Mouse (Mus musculus): Measurements from ENCODE around the gene Usp25. TPM values are rescaled to one million over a fixed set of nuclear protein-coding genes. Genes with fewer than 3 reads are reported as not detected.
A peak's percentile ranks its signal among the peaks of the same experiment; 100 is the strongest.

Gene Usp25
- polyA plus RNA-seq, 1 experiment from 2014 or later: 10.9 TPM

DNA sequence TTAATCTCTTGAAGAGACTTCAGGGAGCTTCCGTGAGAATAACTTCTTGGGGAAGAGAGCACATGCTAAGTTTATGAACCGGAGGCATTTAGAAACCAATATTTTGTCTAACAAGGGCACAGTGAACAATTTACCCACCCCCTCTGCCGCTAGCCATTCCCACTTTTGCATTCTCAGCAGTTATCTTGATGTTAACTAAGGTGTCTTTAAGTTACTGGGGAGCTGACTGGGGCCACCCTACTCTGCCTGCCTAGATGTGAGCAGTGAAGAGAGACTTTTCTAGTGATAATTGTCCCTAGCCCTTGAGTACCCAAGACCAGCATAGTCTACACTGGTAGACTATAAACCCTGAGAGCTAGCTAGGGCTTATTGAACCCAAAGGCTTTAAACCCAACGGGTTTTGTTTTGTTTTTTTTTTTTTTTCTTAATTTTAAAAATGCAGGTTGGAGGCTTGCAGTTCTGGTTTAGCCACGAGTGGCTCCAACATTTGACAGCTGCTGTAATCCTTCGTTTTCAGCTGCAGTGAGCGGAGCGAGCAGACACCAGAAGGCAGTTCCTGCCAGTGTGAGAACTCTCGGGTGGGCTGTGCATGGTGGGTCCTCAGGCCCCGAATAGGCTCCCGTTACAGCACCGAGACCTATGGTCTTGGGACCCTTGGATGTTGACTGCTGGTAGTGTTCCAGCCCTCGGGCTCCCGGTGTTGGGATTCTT is 14.6 kb downstream of the Usp25 start:
- no peak overlapping the region for H3K27ac ChIP-seq (ENCODE audit: low read depth, low read length)
- ATAC-seq: no peak
- no peaks in the 10 kb centered on the region for H3K27me3 ChIP-seq (replicated peaks; ENCODE audit: control insufficient read depth, insufficient read depth, low read length)
- no peak overlapping the region for H3K4me2 ChIP-seq (ENCODE audit: low read length)
- H3K4me1 ChIP-seq (ENCODE audit: control insufficient read depth, insufficient read depth, low read length): peaks cover 6% of the 10 kb centered on the region; the same call in 1 of the 2 replicates
- H3K9ac ChIP-seq (ENCODE audit: low read length): no peak overlapping the region
- no peak for DNase-seq (ENCODE audit: low spot score)
- H3K4me3 ChIP-seq (ENCODE audit: low read depth, low read length): no peak overlapping the region
- H3K36me3 ChIP-seq (ENCODE audit: control insufficient read depth, insufficient read depth, low read length): 0 out of 2 replicates have a peak, but pooled peaks cover 3% of the 10 kb centered on the region
- H3K9me3 ChIP-seq (replicated peaks; ENCODE audit: control insufficient read depth, low read length): 0 out of 2 replicates have a peak, but pooled peaks cover 4% of the 10 kb centered on the region
- WGBS: 77% methylated on average over 14 of the region's 14 CpGs

DNA sequence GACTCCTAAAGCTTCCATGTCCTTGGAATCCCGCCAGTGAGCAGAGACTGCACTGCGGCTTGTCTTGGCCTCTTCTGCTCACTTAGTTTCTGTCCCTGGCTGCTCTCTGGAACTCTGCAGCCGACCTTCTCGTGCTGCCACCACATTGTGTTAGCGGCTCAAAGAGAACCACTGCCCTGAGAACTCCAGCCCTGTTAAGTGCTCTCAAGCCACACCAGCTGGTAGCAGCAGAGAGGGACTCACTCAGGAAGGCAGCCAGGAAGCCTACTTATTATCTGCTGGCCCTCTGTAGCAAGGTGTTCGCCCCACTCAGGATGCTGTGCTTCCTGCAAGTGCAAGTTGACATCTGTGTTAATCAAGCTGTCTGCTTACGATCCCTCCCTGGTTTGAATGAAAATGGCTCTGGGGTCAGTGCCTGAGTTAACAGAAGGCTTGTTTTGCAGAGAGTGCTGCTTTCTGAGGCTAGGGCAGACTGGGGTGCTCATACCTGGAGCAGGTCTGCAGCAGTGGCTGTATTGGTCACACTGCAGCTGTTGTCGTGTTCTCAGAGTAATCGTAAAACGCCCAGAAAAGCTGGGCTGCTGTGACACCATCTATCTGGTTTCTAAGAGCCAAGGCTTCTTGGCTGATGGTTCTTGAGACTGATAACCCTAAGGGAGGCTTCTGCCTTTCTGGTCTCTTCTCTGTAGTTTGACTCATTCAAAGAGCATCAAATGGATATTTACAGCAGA is 15.3 kb downstream of the Usp25 start:
- Histone ChIP-seq H3K4me3 (ENCODE audit: low read depth, low read length) (no peak overlapping the region), H3K9ac (ENCODE audit: low read length) (no peak overlapping the region), H3K9me3 (replicated peaks; ENCODE audit: control insufficient read depth, low read length) (0 out of 2 replicates have a peak, but pooled peaks cover 4% of the 10 kb centered on the region), H3K36me3 (ENCODE audit: control insufficient read depth, insufficient read depth, low read length) (0 out of 2 replicates have a peak, but pooled peaks cover 3% of the 10 kb centered on the region), H3K27ac (ENCODE audit: low read depth, low read length) (no peak overlapping the region), H3K27me3 (replicated peaks; ENCODE audit: control insufficient read depth, insufficient read depth, low read length) (no peaks in the 10 kb centered on the region), H3K4me2 (ENCODE audit: low read length) (no peak overlapping the region), H3K4me1 (ENCODE audit: control insufficient read depth, insufficient read depth, low read length) (peaks cover 6% of the 10 kb centered on the region; the same call in 1 of the 2 replicates)
- no peak; the same call in 1 of the 2 replicates for ATAC-seq
- DNase-seq (ENCODE audit: low spot score): peak; percentile 35
- 70% methylated on average over 10 of the region's 10 CpGs for WGBS

DNA sequence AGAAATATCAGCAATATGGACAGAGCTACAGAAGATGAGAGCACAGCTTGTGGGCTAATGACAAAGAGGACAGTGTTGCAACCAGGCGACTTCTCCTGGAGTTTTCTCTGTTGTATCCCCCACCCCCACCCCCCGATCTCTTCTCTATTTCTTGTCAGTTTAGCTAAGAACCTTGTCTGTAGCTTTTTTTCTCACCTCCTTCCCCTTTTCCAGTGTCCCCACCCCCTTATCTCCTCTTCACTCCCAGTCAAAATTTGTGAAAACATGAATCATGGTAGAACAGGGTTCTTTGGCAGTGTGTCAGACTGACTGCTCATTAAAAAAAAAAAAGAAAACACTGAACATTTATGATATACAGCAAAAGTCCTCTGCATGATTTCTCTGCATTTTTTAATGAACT is 16.9 kb downstream of the Usp25 start:
- Histone ChIP-seq H3K9ac (ENCODE audit: low read length) (no peak overlapping the region), H3K27me3 (replicated peaks; ENCODE audit: control insufficient read depth, insufficient read depth, low read length) (no peaks in the 10 kb centered on the region), H3K27ac (ENCODE audit: low read depth, low read length) (no peak overlapping the region), H3K4me2 (ENCODE audit: low read length) (no peak overlapping the region), H3K4me1 (ENCODE audit: control insufficient read depth, insufficient read depth, low read length) (peaks cover 6% of the 10 kb centered on the region; the same call in 1 of the 2 replicates), H3K36me3 (ENCODE audit: control insufficient read depth, insufficient read depth, low read length) (no peaks in the 10 kb centered on the region), H3K9me3 (replicated peaks; ENCODE audit: control insufficient read depth, low read length) (no peaks in the 10 kb centered on the region), H3K4me3 (ENCODE audit: low read depth, low read length) (no peak overlapping the region)
- WGBS: 74% methylated on average over 2 of the region's 2 CpGs
- ATAC-seq (no peak), DNase-seq (ENCODE audit: low spot score) (peak; percentile 25)

DNA sequence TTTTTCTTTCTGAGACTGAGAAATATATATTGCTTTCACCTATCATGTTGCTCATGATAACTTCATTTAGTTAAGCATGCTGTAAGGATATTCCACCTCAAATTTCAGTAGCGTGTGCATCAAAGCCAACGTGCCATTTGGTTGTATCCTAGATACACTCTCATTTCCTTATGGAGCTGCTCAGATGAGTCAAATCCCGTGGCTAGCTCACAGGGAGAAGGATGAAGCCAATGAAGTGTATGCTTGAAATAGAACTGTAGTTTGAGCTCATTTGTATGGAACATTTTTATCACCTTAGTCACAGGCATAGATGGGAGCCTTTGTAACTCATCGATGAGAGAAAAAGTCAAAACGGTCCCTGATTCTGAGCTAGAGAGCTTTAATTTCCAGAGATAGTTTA is 20.8 kb downstream of the Usp25 start:
- Histone ChIP-seq H3K9me3 (replicated peaks; ENCODE audit: control insufficient read depth, low read length) (no peaks in the 10 kb centered on the region), H3K9ac (ENCODE audit: low read length) (no peak overlapping the region), H3K36me3 (ENCODE audit: control insufficient read depth, insufficient read depth, low read length) (peaks cover 13% of the 10 kb centered on the region; the same call in 1 of the 2 replicates), H3K27ac (ENCODE audit: low read depth, low read length) (no peak overlapping the region), H3K4me3 (ENCODE audit: low read depth, low read length) (no peak overlapping the region), H3K27me3 (replicated peaks; ENCODE audit: control insufficient read depth, insufficient read depth, low read length) (no peaks in the 10 kb centered on the region), H3K4me1 (ENCODE audit: control insufficient read depth, insufficient read depth, low read length) (peaks cover 6% of the 10 kb centered on the region; the same call in 1 of the 2 replicates), H3K4me2 (ENCODE audit: low read length) (no peak overlapping the region)
- 91% methylated on average over 5 of the region's 5 CpGs for WGBS
- DNase-seq (ENCODE audit: low spot score) (no peak), ATAC-seq (no peak)

DNA sequence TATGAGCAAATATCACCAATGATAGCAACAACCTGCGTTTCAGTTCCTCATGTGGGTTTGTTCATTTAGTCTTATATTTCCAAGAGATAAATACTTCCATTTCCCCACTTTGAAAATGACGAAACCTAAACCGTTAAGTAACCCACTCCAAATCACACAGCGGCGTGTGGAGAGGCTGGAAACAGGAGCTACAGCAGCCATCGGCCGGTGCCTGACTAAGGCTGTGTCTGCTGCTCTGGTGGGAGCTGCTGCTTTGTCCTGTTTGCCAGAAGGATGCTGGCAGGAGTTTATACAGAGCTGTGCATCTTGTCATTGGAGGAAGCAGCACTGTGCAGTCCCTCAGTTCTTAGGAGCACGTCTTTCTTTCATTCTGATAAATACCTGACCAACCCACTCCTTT is 21.2 kb downstream of the Usp25 start:
- peaks cover 13% of the 10 kb centered on the region; the same call in 1 of the 2 replicates for H3K36me3 ChIP-seq (ENCODE audit: control insufficient read depth, insufficient read depth, low read length)
- no peak overlapping the region for H3K27ac ChIP-seq (ENCODE audit: low read depth, low read length)
- peaks cover 5% of the 10 kb centered on the region; the same call in 1 of the 2 replicates for H3K4me1 ChIP-seq (ENCODE audit: control insufficient read depth, insufficient read depth, low read length)
- ATAC-seq (no peak), DNase-seq (ENCODE audit: low spot score) (no peak)
- no peak overlapping the region for H3K4me2 ChIP-seq (ENCODE audit: low read length)
- WGBS: 87% methylated on average over 8 of the region's 8 CpGs
- no peak overlapping the region for H3K4me3 ChIP-seq (ENCODE audit: low read depth, low read length)
- H3K27me3 ChIP-seq (replicated peaks; ENCODE audit: control insufficient read depth, insufficient read depth, low read length): no peaks in the 10 kb centered on the region
- H3K9ac ChIP-seq (ENCODE audit: low read length): no peak overlapping the region
- H3K9me3 ChIP-seq (replicated peaks; ENCODE audit: control insufficient read depth, low read length): no peaks in the 10 kb centered on the region

DNA sequence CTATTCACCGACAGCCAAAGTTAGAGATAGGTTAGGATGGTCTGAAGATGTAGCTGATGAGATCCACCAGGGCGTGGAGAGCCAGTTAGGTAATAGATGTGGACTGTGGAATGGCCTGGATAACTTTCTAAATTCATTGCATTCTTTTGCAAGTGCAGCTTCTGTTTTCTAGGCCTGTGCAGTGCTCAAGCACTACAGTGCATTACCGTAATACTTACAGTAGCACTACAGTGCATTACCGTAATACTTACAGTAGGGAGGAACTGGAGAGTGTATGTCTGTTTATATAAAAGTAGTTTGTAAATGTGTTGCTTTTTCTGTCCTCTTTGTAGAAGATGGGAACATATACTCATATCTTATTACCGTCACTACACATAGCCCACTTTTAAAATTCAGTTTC is 28.1 kb downstream of the Usp25 start:
- H3K36me3 ChIP-seq (ENCODE audit: control insufficient read depth, insufficient read depth, low read length): peaks cover 13% of the 10 kb centered on the region; the same call in 1 of the 2 replicates
- no peak for ATAC-seq
- H3K4me3 ChIP-seq (ENCODE audit: low read depth, low read length): no peak overlapping the region
- no peak overlapping the region for H3K9ac ChIP-seq (ENCODE audit: low read length)
- H3K9me3 ChIP-seq (replicated peaks; ENCODE audit: control insufficient read depth, low read length): no peaks in the 10 kb centered on the region
- H3K27me3 ChIP-seq (replicated peaks; ENCODE audit: control insufficient read depth, insufficient read depth, low read length): no peaks in the 10 kb centered on the region
- DNase-seq (ENCODE audit: low spot score): peak; percentile 22
- no peak overlapping the region for H3K4me2 ChIP-seq (ENCODE audit: low read length)
- no peak overlapping the region for H3K27ac ChIP-seq (ENCODE audit: low read depth, low read length)
- WGBS: 89% methylated on average over 5 of the region's 5 CpGs
- H3K4me1 ChIP-seq (ENCODE audit: control insufficient read depth, insufficient read depth, low read length): no peaks in the 10 kb centered on the region

DNA sequence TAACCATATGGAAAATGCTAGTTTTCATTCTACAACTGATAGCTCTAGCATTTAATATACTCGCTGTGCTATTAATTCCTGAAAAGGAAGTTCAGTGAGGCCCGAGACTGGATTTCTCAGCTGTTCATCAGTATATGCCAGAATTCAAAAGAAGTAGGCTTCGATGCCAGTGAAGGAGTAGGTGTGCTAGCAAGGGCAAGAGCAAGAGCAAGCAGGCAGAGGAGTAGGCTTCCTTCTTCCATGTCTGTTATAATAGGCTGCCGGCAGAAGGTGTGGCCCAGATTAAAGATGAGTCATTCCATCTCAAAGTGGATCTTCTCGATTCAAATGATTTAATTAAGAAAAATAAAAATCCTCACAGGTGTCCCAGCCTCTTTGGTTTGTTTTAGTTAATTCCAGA is 30.0 kb downstream of the Usp25 start:
- DNase-seq (ENCODE audit: low spot score) (no peak), ATAC-seq (no peak)

DNA sequence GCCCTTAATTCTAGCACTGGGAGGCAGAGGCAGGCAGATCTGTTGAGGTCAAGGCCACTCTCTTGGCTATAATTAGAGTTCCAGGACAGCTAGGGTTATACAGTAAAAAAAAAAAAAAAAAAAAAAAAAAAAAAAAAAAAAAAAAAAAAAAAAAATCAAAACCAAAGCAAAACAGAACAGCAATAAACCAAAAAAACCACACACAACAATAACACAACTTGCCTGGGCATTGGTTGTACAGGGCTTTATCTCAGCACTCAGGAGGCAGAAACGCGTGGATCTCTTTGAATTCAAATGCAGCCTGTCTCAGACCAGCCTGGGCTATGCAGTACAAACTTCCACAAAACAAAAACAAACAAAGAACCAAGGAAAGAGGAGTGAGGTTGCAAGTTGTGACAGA is 40.7 kb downstream of the Usp25 start:
- no peak overlapping the region for H3K27ac ChIP-seq (ENCODE audit: low read depth, low read length)

More for the DNA sequence above, 30.0 kb downstream of the Usp25 start:
- Histone ChIP-seq H3K4me3 (ENCODE audit: low read depth, low read length) (no peak overlapping the region), H3K9me3 (replicated peaks; ENCODE audit: control insufficient read depth, low read length) (no peaks in the 10 kb centered on the region), H3K4me1 (ENCODE audit: control insufficient read depth, insufficient read depth, low read length) (no peaks in the 10 kb centered on the region), H3K36me3 (ENCODE audit: control insufficient read depth, insufficient read depth, low read length) (peaks cover 5% of the 10 kb centered on the region; the same call in 1 of the 2 replicates), H3K4me2 (ENCODE audit: low read length) (no peak overlapping the region), H3K9ac (ENCODE audit: low read length) (no peak overlapping the region), H3K27me3 (replicated peaks; ENCODE audit: control insufficient read depth, insufficient read depth, low read length) (no peaks in the 10 kb centered on the region), H3K27ac (ENCODE audit: low read depth, low read length) (no peak overlapping the region)
- 95% methylated on average over 5 of the region's 5 CpGs for WGBS

More for the DNA sequence above, 40.7 kb downstream of the Usp25 start:
- WGBS: 94% methylated on average over 2 of the region's 2 CpGs
- Histone ChIP-seq H3K4me3 (ENCODE audit: low read depth, low read length) (no peak overlapping the region), H3K9me3 (replicated peaks; ENCODE audit: control insufficient read depth, low read length) (no peaks in the 10 kb centered on the region), H3K4me1 (ENCODE audit: control insufficient read depth, insufficient read depth, low read length) (no peaks in the 10 kb centered on the region), H3K36me3 (ENCODE audit: control insufficient read depth, insufficient read depth, low read length) (peaks cover 9% of the 10 kb centered on the region; the same call in 1 of the 2 replicates), H3K9ac (ENCODE audit: low read length) (no peak overlapping the region), H3K4me2 (ENCODE audit: low read length) (no peak overlapping the region), H3K27me3 (replicated peaks; ENCODE audit: control insufficient read depth, insufficient read depth, low read length) (no peaks in the 10 kb centered on the region)
- no peak for ATAC-seq
- no peak for DNase-seq (ENCODE audit: low spot score)

All from forebrain, embryonic 14.5 days (tissue).